Mouse (Mus musculus) retina, postnatal 7 days (tissue): ENCODE measurements around the gene Sec14l5.
"Not testable (repeated sequence)": the region's sequence is repeated elsewhere in the genome, so short reads cannot be mapped to it uniquely, and the experiment has no call there.

Experiments used
- DNase-seq: peaks from one replicate; pipeline ENCODE4 v3.0.0-alpha.2; 2012; ENCODE audit warnings: low read depth, low spot score

The Sec14l5 gene

DNA sequence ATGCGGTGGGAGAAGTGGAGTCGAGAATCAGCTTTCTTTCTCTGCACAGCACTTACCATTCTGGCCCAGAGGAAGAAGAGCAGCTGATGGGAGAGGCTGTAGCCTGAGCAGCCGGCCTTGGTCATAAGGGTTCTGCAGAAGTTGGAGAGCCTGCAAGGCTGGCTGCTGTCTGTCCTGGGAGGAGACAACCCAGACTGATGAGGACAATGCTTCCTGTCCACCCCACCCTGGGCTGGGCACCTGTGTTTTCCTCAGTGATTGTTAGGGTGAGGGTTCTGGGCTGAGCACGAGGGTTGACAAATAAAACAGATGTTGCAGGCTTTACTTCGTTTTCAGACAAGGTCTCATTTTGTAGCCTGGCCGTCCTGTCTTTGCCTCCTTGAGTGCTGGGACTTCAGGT, 69.8 kb downstream of the Sec14l5 start:
- DNase-seq, result no peak

DNA sequence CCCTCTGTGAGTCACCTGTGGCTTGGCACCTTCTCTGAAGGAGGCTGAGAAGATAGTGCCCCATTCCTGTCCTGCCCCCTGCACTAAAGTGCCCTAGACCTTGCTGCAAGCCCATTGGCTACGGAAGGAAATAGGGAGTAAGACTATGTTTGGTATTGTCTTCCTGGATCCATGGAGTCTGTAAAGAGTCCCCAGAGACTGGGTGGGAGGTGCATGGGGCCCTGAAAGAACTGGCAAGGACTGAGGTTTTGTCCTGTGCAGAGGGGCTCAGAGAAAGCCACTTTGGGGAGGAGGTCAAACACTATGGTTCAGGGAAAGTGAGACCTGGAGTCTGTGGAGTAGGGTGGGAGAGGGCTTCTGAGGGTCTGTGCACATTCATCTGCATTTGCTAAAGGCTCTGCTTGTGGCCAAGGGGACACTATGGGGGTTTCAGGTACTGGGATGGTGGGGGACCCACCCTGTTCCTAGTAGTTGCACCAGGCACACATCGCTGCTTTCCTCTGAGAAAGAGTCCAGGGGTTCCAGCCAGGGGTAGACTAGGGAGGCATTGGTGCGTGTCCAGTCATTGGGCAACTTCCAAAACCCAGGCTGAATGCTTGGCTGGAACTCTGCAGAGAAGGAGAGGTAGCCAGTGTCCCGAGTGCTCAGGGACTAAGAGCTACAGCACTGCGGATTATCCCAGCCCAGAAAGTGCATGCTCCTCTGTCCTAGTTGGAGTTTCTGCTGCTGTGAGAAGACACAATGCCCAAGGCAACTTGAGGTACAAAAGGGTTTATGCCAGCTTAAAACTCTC, 70.6 kb downstream of the Sec14l5 start:
- no peak for DNase-seq

DNA sequence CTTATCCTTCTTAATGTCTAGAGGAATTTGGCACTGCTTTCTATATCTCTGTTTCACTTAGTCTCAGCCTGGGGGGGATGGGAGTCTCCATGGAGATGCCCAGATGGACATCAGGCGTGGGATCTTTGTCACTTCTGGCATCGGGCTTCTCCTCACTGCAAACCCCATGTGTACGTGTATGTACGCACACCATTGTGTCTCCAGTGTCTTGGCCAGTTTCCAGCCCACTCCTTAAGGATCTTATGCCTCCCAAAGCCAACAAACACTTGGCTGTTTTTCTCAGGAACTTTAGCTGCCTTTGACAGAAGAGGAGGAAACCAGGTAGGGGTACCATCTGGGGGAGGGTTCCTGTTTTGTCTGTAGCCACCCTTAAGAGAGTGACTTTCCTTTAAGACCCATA, 74.5 kb downstream of the Sec14l5 start:
- no peak for DNase-seq

DNA sequence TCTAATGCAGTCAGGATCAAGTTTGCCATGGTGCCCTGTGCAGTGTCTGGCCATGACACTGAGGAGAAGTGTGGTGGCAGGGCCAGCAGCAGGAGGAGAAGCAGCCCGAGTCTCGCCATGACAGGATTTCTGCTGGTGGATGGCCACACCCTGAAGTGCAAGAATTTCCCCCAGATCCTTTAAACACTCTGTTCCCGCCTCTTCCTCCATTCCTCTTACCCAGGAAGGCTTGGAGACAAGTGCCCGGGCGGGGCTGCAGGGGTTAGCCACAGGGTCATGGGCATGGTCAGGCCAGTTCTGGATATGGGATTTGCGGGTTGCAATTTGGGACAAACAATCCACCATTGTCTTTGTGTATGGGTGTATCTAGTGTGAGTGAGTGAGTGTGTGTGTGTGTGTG, 75.2 kb downstream of the Sec14l5 start, which contains the start of gene AU021092:
Gene AU021092 (minus strand): TSS at position 160 of the 400 bp plus-strand sequence.
- DNase-seq, result no peak

DNA sequence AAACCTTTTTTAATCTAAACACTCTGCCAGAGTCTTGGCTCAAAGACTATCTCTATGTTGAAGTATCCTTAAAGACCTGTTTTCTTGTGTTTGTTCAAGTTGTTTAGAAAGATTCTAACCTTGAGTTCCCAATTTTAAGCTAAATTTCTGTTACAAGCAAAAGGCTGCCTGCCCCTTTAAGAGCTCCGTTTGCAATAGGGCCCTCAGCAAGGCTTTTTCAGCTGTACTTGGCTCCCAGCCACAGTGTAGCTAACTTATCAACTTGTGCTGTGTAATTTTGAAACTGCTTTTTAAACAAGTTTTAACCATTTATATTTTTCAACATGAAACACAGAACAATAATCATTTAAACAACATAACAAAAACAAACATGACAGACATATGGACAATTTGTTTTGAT, 79.6 kb downstream of the Sec14l5 start:
- not testable (repeated sequence) for DNase-seq

DNA sequence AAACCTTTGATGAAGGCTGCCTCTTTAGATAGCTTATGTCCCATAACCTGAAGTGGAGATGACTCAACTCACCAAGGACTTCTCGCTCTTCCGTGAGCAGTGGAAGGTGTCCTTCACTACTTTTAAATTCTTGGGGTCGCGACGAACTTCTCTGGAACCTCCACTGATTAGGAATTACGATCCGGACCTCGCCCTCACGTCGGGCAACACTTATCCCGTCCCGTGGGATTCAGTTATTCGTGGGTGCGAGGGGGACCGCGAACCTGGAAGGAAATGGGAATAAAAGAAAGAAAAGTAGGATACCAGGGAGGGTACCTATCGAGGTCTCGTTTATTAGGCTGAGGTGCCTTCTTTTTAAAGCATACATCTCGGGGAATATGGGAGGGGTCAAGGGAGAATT, 80.6 kb downstream of the Sec14l5 start:
- DNase-seq, result not testable (repeated sequence)

DNA sequence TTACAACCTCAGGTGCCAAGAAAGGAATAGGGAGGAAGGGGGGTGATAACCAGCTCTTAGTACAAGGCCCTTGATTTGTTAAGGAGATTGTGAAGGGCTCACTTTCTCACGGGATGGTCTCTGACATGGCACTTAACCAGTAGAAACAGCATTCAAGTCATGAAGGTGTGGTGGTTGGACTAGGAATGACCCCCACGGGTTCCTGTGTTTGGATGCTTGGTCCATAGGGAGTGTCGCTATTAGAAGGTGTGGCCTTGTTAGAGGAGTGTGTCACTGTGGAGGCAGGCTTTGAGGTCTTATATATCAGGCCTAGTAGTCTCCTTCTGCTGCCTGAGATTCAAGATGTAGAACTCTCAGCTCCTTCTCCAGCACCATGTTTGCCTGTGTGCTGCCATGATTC, 81.2 kb downstream of the Sec14l5 start:
- DNase-seq, result not testable (repeated sequence)

DNA sequence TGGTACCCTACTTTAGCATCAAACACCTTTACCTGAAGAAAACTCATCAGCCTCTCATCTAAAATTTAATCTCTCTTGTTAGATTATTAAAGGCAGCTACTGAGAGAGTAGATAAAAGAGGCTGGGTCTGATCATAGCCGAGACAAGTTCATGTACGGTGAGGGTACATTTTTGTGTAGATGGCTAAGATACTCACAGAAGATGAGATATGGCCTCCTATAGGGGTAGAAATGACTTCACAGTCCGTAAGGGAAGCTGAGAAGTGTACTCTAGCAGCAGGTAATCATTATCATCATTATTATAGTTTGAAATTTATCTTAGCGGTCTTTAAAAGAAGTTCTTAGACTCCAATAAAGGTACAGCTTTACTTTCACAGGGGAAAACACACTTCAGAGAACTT, 86.1 kb downstream of the Sec14l5 start:
- no peak for DNase-seq

DNA sequence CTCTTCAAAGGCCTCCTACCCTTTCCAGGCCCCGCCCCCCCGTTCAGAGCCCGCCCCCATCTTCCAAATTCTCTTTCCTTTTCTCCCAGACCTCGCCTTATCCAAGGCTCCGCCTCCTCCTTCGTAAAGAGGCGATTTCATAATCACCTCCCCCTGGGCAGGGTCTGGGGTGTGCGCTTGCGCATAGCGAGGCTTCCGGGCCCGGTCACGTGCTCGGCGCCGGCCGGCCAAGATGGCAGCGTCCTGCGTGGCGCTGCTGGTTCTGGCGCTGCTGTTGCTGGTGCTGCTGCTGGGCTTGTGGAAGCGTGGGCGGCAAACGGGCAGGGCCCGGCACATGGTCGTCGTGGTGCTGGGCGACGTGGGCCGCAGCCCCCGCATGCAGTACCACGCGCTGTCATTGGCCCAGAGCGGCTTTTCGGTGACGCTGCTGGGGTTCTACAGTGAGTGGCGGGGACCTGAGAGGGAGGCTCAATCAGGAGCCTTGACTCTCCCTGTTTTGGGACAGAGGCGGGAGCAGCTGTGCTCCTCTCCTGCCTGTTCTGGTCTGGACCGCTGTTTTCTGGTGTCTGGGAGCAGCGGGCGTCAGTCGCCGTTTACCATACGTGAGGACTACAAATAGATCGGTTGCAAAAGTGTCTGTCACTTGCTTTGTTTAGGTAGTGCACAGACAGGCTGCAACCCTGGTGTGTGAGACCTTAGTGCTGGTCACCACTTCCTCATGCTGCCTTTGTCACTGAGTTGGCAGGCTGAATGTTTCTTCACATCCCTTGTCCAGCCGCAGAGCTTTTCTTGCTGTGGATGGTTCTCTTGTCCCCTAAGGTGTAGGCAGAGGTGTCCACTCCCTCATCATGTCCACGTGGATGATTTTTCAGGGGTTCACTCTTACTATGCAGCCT, 86.8 kb downstream of the Sec14l5 start, which contains the start of gene Alg1:
Gene Alg1 (plus strand): TSS at position 204 of the 896 bp plus-strand sequence.
- peak; percentile 84 for DNase-seq
